In the genomic region with DNA sequence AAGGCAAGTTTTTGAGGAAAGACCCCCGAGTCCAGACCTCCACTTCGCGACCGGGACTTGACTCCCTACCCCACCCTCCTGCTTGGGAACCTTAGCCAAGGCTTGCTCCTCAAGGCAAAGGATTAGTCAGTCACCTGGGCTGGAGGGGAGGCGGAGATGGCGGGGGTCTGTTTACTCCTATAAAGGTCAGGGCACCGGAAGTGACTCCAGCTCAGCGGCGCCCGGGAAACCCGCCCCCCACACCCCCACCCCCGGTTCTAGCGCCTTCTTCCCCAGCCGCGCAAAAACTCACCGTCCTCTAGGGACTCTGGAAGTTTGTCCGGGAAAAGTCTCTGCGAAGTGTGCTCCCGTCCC, we compare ENCODE assay signal across 8 mouse cellular contexts. TPM values are rescaled to one million over a fixed set of nuclear protein-coding genes. Genes with fewer than 3 reads are reported as not detected.
DNase-seq lines count a peak whose midpoint lies in the region; ATAC-seq and TF ChIP-seq lines count a peak whose summit lies in the region.

No protein-coding gene starts in this region.

- H3K27me3 ChIP-seq in kidney, postnatal 0 days (ENCODE audit: insufficient read depth, low read length) = no peaks in the 10 kb centered on the region

- 0% methylated on average over 19 of the region's 19 CpGs for WGBS in kidney, postnatal 0 days

- peak overlapping the region; percentile 99 for H3K4me2 ChIP-seq in kidney, postnatal 0 days (ENCODE audit: low read length)

- ATAC-seq in kidney, postnatal 0 days (replicated peaks; ENCODE audit: low FRiP score, low read depth) = peak; percentile 31

- H3K4me3 ChIP-seq in kidney, postnatal 0 days (replicated peaks; ENCODE audit: low read depth, low read length) = peak overlapping the region; percentile 73

- peak overlapping the region; percentile 84 for H3K9ac ChIP-seq in kidney, postnatal 0 days (ENCODE audit: low read depth, low read length)

- DNase-seq in kidney, postnatal 0 days (ENCODE audit: low spot score) = peak; percentile 52
- no peak for DNase-seq in kidney, adult 18-20 months
- DNase-seq in embryo, embryonic 10.5 days (ENCODE audit: low spot score) = peak; percentile 41
- DNase-seq in induced T-regulatory cell, adult 2 months (ENCODE audit: low read depth) = peak; percentile 57
- DNase-seq in naive thymus-derived CD4-positive, alpha-beta T cell, adult 2 months (ENCODE audit: low read depth) = peak; percentile 77
- DNase-seq in ovary, postnatal 14 days (ENCODE audit: low spot score) = no peak
- DNase-seq in ovary, adult 18-20 months (ENCODE audit: low spot score) = no peak
- no peak for DNase-seq in layer of hippocampus, postnatal 14 days (ENCODE audit: low spot score in 2 of 2)

- no peak for TF ChIP-seq CTCF in kidney, postnatal 0 days (IDR thresholded peaks at IDR 0.05; ENCODE audit: low read depth)

- no peaks in the 10 kb centered on the region for H3K9me3 ChIP-seq in kidney, postnatal 0 days (replicated peaks; ENCODE audit: low read length)

- H3K36me3 ChIP-seq in kidney, postnatal 0 days (ENCODE audit: insufficient read depth, low read length) = no peaks in the 10 kb centered on the region

- H3K27ac ChIP-seq in kidney, postnatal 0 days = peak overlapping the region; percentile 62; the same call in 1 of the 2 replicates

- H3K4me1 ChIP-seq in kidney, postnatal 0 days (replicated peaks; ENCODE audit: insufficient read depth, low read length) = peaks cover 17% of the 10 kb centered on the region

RNA-seq across cellular contexts. Expression of gene Tcf7, which starts 0.4 kb away (rescaled TPM):
- polyA plus RNA-seq in kidney, postnatal 0 days (2015; fragmentation: Nextera tagmentation; extraction: Ambion mirVana) = 14.6 and 16.0 TPM in 2 replicates
- total RNA-seq in layer of hippocampus, postnatal 14 days (2021) = 1 to 10 TPM; 6.0 to 6.3 TPM

RNA-seq across cellular contexts. Expression of gene Skp1a, which starts 50.6 kb away (rescaled TPM):
- 917 and 950 TPM in 2 replicates for polyA plus RNA-seq in kidney, postnatal 0 days (2015; fragmentation: Nextera tagmentation; extraction: Ambion mirVana)
- 100 to 1,000 TPM; 467 to 471 TPM for total RNA-seq in layer of hippocampus, postnatal 14 days (2021)

Comparison
In these comparisons a context has a peak if more than half of its experiments do, and no peak if none do; other contexts are left out.
1. DNase-seq: peak in kidney, postnatal 0 days (single experiment), embryo, embryonic 10.5 days (single experiment), induced T-regulatory cell, adult 2 months (single experiment) and naive thymus-derived CD4-positive, alpha-beta T cell, adult 2 months (single experiment); none in kidney, adult 18-20 months (single experiment), ovary, postnatal 14 days (single experiment), ovary, adult 18-20 months (single experiment) and layer of hippocampus, postnatal 14 days (0 of 2).